Mouse (Mus musculus): Measurements from ENCODE around the gene Gm45716. TPM values are rescaled to one million over a fixed set of nuclear protein-coding genes. Genes with fewer than 3 reads are reported as not detected.

Gm45716 gene
- polyA plus RNA-seq (2017; shearing (Covaris generic)), result 5.1 TPM

DNA sequence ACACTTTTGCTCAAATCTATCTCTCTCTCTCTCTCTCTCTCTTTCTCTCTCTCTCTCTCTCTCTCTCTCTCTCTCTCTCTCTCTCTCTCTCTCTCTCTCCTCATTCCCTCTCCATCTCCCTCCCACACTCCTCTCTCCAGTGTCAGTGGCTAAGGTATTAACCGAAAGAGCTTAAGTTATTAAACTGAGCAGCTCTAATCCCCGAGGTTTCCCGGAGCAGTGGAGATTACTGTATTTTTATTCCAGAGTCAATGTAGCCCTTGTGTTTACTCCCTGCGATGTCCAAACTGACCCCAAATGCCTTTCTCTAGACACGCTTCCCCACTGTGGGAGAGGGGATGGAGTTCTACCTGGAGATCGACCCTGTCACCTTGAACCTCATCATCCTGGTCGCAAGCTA lies at the start of gene Gm45716:
TSS of gene Gm45716 (plus strand) at position 243 of the 400 bp plus-strand sequence.

DNA sequence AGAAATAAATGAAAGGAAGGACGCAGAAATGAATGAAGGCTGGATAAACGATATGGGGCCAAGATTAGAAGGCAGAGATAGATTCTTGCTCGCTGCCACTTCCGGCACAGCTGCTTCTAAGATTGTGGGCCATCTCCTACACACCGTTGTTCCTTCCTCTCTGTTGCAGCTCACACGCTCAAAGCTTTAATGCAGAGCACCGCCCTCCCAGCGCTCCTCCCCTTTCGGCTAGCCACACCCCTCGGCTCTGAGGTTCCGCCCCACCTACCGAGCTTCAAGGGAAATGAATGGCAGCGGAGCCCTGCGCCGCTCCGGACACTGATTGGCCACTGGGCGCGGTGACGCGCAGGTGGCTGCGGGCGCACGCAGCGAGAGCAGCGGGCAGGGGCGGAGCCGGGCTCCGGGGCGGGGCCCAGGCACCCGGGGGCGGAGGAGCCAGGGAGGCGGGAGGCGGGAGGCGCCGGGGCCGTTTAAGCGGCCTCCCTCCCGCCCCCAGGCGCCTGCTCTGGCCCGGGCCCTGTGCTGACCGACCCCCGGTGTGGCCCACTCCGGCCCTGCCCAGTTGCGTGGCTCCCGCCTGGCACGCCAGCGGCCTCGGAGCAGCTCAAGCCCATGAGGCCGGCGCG lies 61.7 kb downstream of the Gm45716 start, which contains the start of gene Mmd:
TSS of gene Mmd (plus strand) at position 432 of the 626 bp plus-strand sequence.

Other genes starting within 250 kb of the Gm45716 start
- 3.4 TPM for gene Pctp, start 184.8 kb upstream of the Gm45716 start, polyA plus RNA-seq (2017; shearing (Covaris generic))
- gene Tmem100, start 157.3 kb upstream of the Gm45716 start, polyA plus RNA-seq (2017; shearing (Covaris generic)), result not detected
- gene Mmd, start 61.8 kb downstream of the Gm45716 start, polyA plus RNA-seq (2017; shearing (Covaris generic)), result 14.7 TPM
- 7.7 TPM for gene Hlf, start 203.2 kb downstream of the Gm45716 start, polyA plus RNA-seq (2017; shearing (Covaris generic))

Measured in effector memory CD4-positive, alpha-beta T cell, adult 7 months (primary cell).